Mouse (Mus musculus) spleen, adult 2 months (tissue): ENCODE results near the gene Qprt.

Experiments
- CTCF ChIP-seq: fragments of 200-500 bp; IDR thresholded peaks from 2 replicates; pipeline ENCODE4 v1.5.1; 2011; ENCODE audit warnings: mild to moderate bottlenecking, inconsistent platforms; ENCODE audit not compliant: insufficient read depth, insufficient read length, insufficient replicate concordance; ENCODE audit errors: extremely low read depth
- POLR2A ChIP-seq: fragments of 200-500 bp; IDR thresholded peaks from 2 replicates; pipeline ENCODE4 v1.6.1; 2011; ENCODE audit warnings: low read depth, low read length, inconsistent platforms

- TF ChIP-seq CTCF (no peak), POLR2A (no peak)
These were observed 25.9 kb upstream of the Qprt start for GRCm38 (mm10) chr7:127147901-127148300.
